Mouse (Mus musculus) embryo, embryonic 10.5 days (tissue): ENCODE results near the gene Asgr1.
"Not testable (repeated sequence)": the region's sequence is repeated elsewhere in the genome, so short reads cannot be mapped to it uniquely, and the experiment has no call there.

ENCODE experiments used
- DNase-seq: peaks from one replicate; pipeline ENCODE4 v3.0.0-alpha.2; 2015; ENCODE audit warnings: low spot score

Asgr1 gene

DNA sequence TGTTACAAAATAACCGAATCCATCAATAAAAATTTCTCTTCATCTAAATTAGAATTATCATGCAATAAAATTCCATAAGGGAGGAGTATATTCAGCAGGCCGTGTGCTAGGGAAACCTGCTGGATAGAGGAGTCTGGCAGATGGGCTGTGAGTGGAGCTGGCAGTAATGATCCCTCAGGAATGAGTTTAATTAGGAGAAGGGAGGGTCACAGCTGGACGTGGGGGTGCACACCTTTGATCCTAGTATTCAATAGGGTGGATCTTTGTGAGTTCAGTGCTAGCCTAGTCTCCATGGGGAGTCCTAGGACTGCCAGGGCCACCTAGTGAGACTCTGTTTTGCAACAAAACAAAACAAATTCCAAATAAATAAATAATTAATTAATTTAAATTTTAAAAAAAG, 14.4 kb downstream of the Asgr1 start:
- no peak for DNase-seq

DNA sequence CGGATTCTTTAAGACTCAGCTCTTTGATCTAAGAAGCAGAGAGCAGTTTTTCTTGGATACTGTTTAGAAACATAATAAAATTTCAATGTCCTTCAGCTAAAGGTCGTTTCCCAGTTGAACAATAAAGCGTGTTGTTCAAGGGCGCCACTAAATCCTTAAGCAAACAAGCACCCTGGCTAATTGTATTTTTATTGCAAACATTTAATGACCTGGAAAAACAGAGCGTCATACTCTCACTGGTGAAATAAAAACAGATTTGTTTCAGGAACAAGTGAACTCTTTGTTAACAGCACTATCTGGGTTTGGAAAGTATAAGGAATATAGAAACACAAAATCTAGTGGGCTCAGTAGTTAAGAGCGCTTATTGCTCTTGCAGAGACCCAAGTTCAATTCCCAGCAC, 16.2 kb downstream of the Asgr1 start:
- peak; percentile 29 for DNase-seq

DNA sequence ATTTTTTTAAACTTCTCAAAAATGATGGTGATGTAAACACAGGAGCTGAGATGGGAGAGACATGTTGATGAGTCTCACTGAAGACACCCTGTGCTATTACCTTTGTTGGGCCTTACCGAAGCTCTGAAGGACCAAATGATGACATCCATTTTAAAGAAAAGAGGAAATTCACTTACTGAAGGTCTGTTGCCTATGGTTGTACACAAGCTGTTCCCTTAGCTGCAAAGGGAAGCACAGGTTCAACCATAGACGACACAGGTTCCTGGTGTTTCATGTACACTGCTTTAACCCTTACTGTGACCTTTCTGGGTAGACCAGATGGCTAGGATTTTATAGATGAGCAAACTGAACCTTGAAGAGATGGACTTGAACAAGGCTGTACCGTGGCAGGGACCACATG, 16.7 kb downstream of the Asgr1 start:
- DNase-seq, result not testable (repeated sequence)

DNA sequence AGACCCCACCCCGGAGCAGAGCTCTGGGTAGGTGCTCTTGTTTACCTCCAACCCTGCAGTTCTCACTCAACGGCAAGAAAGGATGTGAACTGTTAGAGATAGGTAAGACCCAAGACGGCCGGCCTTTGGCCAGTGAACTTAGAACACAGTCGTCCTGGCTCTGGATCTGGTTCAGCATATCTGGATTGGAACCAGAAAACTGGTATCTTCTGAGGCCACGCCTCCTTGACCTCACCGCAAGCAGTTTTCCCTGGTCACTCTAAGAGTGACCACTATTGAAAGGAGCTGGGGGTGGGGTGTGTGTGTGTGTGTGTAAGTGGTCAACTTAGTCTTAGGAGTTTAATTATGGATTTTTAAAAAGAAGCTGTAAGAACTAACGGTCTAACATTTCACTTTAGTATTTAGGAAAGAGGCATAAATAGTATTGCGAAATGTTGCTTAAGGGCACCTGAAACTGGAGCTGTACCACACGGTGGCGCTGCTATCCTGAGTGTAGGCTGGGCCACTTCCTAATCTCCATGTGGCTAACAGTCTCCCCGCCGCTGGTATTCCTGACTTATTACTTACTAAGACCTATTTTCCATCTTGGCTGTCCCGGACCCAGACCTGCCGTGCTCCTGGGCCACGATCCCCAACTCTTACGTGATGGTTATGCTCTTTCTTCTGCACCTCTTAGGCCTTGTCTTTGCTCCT, 20.6 kb downstream of the Asgr1 start:
- DNase-seq, result peak; percentile 89

DNA sequence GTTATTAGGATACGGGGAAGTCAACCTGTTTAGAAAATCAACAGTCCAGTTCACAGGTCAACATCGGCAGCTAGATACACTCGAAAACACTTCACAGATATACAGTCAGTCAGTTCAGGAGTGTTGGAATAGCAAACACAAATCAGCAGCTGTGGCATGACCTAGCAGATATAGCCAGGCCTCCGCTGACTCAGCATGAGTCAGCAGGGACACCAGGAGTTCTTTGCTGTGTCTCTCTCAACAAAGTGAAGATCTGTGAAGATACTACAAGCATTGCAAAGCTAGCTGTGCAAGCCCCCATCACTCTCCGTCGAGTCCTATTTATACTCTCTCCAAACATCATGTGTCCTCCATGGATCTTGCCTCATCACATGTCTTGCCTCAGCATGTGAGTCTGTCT, 21.7 kb downstream of the Asgr1 start:
- DNase-seq, result no peak

DNA sequence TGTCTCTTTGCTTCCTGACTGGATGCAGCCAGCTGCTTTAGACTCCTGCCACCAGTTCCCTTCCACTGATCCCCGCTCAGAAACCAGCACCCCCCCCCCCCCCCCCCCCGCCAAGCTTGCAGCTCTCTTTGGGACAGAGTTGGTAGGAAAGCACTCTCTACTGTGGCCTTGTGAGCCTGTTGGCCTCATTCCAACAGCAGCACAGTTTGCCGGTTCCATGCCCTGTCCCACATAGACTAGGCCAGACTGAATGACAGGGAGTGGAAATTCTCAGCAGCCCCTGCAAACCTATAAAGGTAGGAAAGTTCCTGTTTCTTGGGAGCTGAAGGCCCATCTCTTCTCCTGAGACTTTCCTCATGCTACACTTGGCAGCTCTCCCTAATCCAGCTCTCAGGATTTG, 23.6 kb downstream of the Asgr1 start:
- no peak for DNase-seq

DNA sequence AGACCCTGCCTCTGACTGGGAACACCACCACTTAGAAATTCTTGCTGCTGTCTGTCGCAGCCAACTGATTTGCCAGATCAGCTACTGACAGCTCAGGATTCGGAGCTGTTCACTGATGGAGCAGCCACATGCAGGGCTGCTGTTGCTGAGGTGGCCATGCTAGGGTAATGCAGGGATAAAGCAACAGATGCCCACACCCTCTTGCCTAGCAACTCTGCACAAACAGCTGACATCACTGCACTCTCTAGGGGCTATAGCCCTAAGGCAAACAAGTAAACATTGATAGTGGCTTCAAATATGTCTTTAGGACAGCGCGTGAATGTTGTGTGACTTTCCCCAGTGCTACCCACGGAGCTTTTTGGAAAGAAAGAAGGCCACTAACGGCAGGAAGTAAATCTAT, 25.3 kb downstream of the Asgr1 start:
- no peak for DNase-seq

DNA sequence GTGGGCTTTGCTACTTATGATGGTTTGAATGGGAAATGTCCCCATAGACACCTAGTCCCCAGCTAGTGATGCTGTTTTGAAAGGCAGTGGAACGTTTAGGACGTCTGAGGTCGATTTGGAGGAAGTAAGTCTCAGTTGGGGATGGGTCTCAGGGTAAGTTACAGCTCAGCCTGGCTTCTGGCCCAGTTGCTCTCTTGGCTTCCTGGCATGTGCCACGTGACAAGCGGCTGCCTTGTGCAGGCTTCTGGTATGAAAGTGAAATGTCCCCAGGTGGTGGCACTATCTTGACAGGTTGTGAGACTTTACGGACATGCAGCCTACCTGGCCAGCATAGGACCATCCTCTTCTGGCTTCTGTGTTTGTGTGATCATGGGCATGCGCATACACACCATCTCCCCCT, 26.0 kb downstream of the Asgr1 start:
- no peak for DNase-seq

DNA sequence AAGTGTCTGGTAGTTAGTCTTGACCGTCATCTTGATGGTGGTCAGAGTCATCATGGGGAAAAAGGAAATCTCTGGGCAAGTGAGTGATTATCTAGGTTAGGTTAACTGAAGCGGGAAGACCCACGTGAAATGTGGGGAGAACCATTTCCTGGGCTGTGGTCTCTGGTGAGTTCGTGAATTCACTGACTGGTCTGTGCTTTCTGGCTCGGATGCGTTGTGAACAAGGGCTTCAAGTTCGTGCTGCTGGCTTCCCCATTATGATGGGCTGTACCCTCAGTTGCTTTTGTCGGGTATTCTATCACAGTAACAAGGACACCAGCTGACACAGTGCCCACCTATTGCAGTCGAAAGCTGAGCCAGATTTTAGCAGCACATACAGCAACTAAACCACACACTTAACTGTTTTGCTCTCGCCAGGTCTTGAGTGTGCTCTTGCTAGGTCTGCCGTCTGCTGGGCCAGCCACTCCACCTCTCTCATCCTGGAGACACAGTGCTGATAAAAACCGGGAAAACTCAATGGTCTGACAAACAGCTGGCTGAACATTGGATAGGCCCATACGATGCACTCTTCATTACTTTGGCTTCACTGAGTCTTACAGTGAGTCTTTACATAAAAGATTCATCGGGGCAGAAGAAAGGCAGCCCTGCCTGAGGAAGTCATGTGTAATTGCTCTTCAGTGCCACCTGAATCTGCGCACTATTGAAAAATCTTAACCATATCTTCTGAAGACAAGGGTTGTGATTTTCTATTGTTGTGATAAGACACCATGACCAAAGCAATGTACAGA, 27.1 kb downstream of the Asgr1 start:
- no peak for DNase-seq

DNA sequence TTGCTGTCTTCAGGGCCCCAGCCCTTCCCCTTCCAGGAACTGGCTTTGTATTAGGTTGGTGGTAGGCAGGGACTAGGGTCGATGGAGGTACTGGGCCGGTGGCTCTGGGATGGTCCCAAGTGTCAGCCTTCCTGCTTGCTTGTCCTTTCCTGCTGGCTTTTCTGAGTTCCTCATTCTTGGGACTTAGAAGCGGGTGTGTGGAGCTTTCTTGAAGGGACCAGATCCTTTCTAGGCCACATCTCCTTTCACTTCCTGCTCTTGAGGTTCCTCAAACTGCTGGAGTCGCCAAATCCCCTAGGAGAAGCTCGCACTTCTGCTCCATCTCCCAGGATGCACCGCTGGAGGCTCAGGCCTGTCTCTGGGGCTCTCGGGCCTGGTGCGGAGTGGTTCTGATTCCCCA, 30.7 kb downstream of the Asgr1 start:
- no peak for DNase-seq

DNA sequence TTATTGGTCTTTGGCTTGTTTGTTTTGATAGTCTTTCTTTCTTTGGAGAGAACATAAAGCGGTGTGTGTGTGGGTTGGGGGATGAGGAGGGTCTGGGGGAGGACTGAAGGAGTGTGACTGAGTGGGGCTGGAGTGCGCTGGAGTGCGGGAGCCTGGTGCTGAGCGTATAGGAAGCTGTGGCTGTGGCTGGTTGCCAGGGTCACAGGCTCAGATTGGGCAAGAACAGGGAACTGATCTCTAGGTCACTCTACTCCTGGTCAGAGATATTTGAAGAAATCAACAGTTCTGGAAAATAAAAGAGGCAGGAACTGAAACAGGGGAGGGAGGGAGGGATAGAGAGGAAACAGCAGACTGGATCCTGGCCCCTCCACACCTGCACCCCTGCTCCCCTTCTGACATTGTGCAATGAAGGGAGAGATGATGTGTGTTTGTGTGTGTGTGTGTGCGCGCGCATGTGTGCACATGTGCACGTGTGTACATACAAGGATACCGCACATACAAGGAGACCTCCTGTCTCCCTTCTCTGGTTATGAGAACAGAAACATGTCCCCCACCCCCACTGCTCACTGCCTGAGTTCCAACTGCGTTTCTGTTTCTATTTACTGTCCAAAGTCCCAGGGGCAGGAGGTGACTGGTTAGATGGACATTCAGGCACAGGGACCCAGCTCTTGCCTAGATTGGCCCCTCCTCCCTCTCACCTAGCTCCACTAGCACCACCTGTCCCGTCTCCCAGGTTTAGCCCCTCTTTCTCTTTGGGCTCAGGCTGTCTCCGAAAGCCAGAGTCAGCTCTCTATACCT, 38.3 kb downstream of the Asgr1 start, which contains the start of gene Asgr2:
TSS of gene Asgr2 (plus strand) at position 659 of the 798 bp plus-strand sequence.
- no peak for DNase-seq

DNA sequence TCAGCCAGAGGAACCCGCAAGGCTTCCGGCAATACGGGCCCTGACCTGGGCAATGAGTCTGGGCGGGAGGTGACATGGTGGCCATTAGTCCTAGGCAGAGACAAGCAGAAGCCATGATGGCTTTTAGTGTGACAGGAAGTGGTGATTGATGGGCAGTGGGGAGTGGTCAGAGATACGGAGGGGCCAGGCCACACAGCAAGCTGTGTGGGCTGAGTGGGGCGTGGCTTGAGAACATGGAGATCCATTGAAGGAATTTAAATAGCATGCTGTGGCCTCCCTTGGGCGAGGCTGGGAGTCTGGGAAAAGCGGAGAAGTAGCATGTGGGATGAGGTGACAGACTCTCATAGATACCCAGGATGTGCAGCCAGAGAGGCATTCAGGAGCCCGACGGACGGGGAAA, 43.5 kb downstream of the Asgr1 start:
- peak; percentile 16 for DNase-seq

DNA sequence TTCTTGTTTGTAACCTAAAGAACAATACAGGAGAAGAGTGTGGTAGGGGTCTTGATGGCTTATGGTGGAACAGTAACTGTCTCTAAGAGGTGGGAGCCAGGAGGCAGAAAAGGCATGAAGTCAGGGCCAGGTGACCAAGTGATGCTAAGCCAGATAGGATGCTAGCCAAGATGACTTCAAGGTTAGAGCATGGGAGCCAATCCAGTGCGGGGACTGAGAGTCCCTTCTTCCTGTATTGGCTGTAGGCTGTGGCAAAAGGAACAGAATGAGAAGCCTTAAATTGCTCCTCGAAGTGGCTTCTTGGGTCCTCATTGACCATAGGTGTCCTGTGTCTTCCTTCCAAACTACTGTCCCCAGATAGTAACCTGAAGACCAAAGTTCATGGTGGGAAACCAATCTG, 45.2 kb downstream of the Asgr1 start:
- no peak for DNase-seq

DNA sequence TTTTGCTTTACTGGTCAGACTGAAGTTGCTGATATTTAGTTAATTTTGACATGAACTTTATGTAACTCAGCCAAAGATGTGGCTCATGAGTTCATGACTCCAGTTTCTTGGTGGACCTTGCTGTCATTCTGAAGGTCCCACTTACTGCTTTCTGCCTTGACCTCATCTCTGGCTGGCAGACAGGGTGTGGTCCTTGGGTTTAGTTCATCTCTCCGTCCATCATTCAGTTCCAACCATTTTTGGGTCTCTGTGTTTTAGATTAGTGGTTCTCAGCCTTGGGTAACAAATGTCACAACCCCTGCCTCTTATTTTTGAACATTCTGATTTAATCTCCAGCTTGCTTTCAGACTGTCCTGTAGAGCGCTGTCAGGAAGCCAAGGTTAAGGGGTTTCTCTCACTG, 45.9 kb downstream of the Asgr1 start:
- no peak for DNase-seq

DNA sequence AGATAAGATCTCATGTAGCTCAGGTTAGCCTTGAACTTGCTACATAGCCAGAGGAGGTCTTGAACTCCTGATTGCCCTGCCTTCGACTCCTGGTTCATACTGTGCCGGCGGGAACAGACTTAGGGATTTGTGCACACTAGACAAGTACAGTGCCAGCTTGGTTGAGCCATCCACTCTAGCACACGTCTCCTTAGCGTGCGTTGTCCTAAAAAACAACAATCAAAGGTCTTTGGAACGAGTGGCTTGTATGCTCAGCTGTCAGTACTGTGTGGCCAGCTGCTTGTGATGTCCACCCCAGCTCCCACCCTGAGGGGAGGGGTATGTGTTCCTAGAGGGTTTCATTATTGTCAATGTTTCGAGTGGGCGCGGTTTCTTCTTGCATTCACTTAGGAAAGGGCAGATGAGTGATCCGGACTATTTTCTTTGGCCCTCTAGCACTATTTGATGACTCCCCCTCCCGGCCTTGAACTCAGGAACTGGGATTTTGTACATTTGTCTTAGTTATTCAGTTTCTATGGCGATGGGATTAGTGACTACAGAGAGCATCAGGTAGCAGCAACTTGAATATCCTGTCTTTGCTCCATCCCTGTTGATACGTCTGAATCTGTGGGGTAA, 49.9 kb downstream of the Asgr1 start:
- no peak for DNase-seq

DNA sequence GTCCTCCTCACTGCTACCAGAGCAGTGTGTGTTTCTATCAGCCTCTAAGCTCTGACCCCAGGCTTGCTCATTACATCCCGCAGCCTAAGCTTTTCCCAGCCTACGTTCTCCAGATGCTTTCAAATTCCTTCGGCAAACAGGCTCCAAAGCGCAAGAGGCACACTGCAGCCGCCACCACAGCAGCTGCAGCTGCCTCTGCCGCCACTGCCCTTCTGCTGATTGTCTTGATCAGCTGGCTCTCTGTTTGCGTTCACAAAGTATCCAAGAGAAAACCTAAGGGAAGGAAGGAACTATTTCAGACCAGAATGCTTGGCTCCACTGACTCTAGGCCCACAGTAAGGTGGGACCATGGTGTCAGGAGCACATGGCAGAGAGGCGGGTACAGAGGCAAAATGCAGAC, 53.2 kb downstream of the Asgr1 start:
- no peak for DNase-seq
